ENCODE assay signal across 14 mouse cellular contexts in the genomic region with DNA sequence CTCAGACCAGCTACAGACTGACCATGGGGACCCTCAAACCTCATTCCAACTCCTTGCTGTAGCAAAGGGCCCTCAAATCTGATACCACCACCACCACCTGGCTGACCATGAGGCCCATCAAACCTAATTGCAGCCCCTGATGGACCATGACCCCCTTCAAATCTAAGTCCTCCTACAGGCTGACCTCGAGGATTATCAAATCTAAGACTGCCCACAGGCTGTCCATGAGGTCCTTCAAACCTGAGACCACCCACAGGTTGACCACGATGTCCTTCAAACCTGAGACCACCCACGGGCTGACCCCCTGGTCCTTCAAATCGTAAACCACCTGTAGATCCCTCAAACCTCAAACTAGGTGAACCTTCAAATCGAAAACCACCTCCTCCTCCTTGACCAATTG. TPM values are rescaled to one million over a fixed set of nuclear protein-coding genes. Genes with fewer than 3 reads are reported as not detected.
"Had no signal": no experiment of that assay in that cellular context is flagged by ENCODE, and none has a peak within 500 bp of the region (broad histone marks: within the 10 kb centered on the region; RNA-seq: fewer than 3 reads in every experiment).

No protein-coding gene starts in this region.

- H3K4me1 ChIP-seq: limb, embryonic 10.5 days; stomach, embryonic 15.5 days had no signal

- H3K9me3 ChIP-seq: limb, embryonic 10.5 days; liver, embryonic 13.5 days; megakaryocyte, embryonic 14.5 days; midbrain, embryonic 13.5 days; stomach, embryonic 15.5 days had no signal

- ATAC-seq: inflammation-experienced regulatory T-cells, adult 6 months; midbrain, embryonic 13.5 days had no signal

- H3K27me3 ChIP-seq: liver, embryonic 13.5 days; megakaryocyte, embryonic 14.5 days; midbrain, embryonic 13.5 days; stomach, embryonic 15.5 days had no signal

- H3K27ac ChIP-seq: left cerebral cortex, adult 2 months; limb, embryonic 10.5 days; liver, embryonic 13.5 days; macrophage; midbrain, embryonic 13.5 days; stomach, embryonic 15.5 days had no signal

- H3K4me2 ChIP-seq: liver, embryonic 13.5 days; midbrain, embryonic 13.5 days; stomach, embryonic 15.5 days had no signal

- H3K9ac ChIP-seq: liver, embryonic 13.5 days; midbrain, embryonic 13.5 days; stomach, embryonic 15.5 days had no signal

- H3K4me3 ChIP-seq: left cerebral cortex, adult 2 months; limb, embryonic 10.5 days; liver, embryonic 13.5 days; megakaryocyte, embryonic 14.5 days; midbrain, embryonic 13.5 days; stomach, embryonic 15.5 days had no signal

- DNase-seq: kidney, adult 9 months; kidney, postnatal 14 days; liver, embryonic 13.5 days; lung, adult 2 months; lung, postnatal 14 days; right cerebral cortex, postnatal 14 days; thymus, postnatal 36 days had no signal

RNA-seq across cellular contexts. Expression of a gene that starts 21.1 kb away (rescaled TPM):
- polyA plus RNA-seq: inflammation-experienced regulatory T-cells, adult 6 months had no signal
